Mouse (Mus musculus) kidney, embryonic 14.5 days (tissue): Measurements from ENCODE around the gene Pkd1l1. TPM values are rescaled to one million over a fixed set of nuclear protein-coding genes. Genes with fewer than 3 reads are reported as not detected.
A peak's percentile ranks its signal among the peaks of the same experiment; 100 is the strongest.

ENCODE experiments used
- ATAC-seq: fragments of 200-750 bp; cut with Nextera tagmentation; 2 replicates; pipeline ENCODE4 v1.8.0; 2017; ENCODE audit warnings: moderate number of reproducible peaks, mild to moderate bottlenecking, moderate TSS enrichment, moderate library complexity; ENCODE audit not compliant: low FRiP score, low TSS enrichment
- H3K27ac ChIP-seq: fragments of 300-500 bp; sonication (generic); 2 replicates; pipeline ENCODE4 v1.5.1; 2014; ENCODE audit warnings: low read depth, mild to moderate bottlenecking, low read length, moderate library complexity, mixed read lengths
- H3K27me3 ChIP-seq: fragments of 300-500 bp; sonication (generic); 2 replicates; pipeline ENCODE4 v1.6.1; 2014; ENCODE audit warnings: mild to moderate bottlenecking, low read length; ENCODE audit not compliant: control insufficient read depth, insufficient read depth
- H3K36me3 ChIP-seq: fragments of 300-500 bp; sonication (generic); 2 replicates; pipeline ENCODE4 v1.6.1; 2014; ENCODE audit warnings: low read length, mixed read lengths; ENCODE audit not compliant: control insufficient read depth, insufficient read depth
- H3K4me1 ChIP-seq: fragments of 300-500 bp; sonication (generic); 2 replicates; pipeline ENCODE4 v1.6.1; 2014; ENCODE audit warnings: low read length, mixed read lengths; ENCODE audit not compliant: control insufficient read depth, insufficient read depth
- H3K4me2 ChIP-seq: fragments of 300-500 bp; sonication (generic); replicated peaks from 2 replicates; pipeline ENCODE4 v1.6.1; 2014; ENCODE audit warnings: low read depth, mild to moderate bottlenecking, low read length
- H3K4me3 ChIP-seq: fragments of 300-500 bp; sonication (generic); 2 replicates; pipeline ENCODE4 v1.5.1; 2014; ENCODE audit warnings: mild to moderate bottlenecking, low read length
- H3K9ac ChIP-seq: fragments of 300-500 bp; sonication (generic); 2 replicates; pipeline ENCODE4 v1.6.1; 2014; ENCODE audit warnings: low read depth, mild to moderate bottlenecking, low read length, moderate library complexity
- H3K9me3 ChIP-seq: fragments of 300-500 bp; sonication (generic); 2 replicates; pipeline ENCODE4 v1.6.1; 2016; ENCODE audit warnings: low read length; ENCODE audit not compliant: control insufficient read depth
- WGBS: fragments of 180-500 bp; shearing (Covaris S2); extraction: QIAGEN DNeasy Blood & Tissue Kit; methylation state at CpG from one replicate; pipeline ENCODE4 v1.1.7; 2014; 5-methylcytosine and 5-hydroxymethylcytosine counted together
- polyA plus RNA-seq: library from polyadenylated mRNA; unstranded; fragments of >200 nt; fragmentation: Nextera tagmentation; extraction: Ambion mirVana; gene quantifications from 2 replicates; pipeline ENCODE4 v1.2.1, GENCODE M21; 2014

Gene Pkd1l1
- polyA plus RNA-seq, 1 experiment from 2014 or later = 0.12 TPM

DNA sequence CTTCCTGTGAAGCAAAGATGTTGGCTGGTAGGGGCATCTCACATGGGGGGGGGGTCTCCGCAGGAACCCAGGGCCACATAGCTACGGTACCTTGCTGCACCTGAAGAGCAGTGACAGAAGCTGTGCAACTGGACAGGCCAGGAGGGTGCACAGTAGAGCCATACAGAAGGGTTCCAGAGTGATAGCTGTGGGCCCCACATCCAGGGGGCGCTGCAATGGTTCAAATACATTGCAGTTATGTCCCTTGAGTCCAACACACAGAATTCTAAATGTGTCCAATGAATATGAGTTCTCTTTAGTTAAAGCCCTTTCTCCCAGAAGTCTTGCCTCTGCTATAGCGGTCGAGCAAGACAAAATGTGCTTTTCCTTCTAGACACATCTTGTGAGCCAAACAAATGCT, 103.0 kb downstream of the Pkd1l1 start:
- H3K4me2 ChIP-seq = no peak overlapping the region
- WGBS = 95% methylated on average over 5 of the region's 5 CpGs
- no peaks in the 10 kb centered on the region for H3K9me3 ChIP-seq
- H3K27ac ChIP-seq = no peak overlapping the region
- ATAC-seq = no peak
- H3K4me1 ChIP-seq = no peaks in the 10 kb centered on the region
- no peak overlapping the region for H3K4me3 ChIP-seq
- no peaks in the 10 kb centered on the region for H3K36me3 ChIP-seq
- H3K9ac ChIP-seq = no peak overlapping the region
- no peaks in the 10 kb centered on the region for H3K27me3 ChIP-seq

DNA sequence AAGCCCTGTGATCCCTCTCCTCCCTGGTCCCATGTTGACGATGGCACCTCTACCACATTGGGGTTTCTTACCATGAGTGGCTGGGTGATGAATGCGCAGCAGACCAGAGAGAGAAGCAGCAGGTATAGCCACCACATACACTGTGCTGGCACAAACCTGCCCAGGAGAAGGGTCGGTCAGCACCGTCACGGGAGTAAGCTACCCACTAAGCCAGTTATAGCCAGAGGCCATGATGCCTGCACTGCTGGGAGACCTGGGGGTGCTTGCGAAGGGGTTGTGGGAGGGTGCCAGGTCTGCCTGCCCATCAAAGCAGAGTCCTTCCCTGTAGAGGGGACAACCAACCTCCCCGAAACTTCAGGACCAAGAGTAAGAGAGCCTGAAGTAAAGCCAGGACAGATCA, 107.0 kb downstream of the Pkd1l1 start:
- H3K4me1 ChIP-seq = peaks cover 8% of the 10 kb centered on the region; the same call in 1 of the 2 replicates
- H3K9me3 ChIP-seq = no peaks in the 10 kb centered on the region
- no peak for ATAC-seq
- no peak overlapping the region for H3K27ac ChIP-seq
- H3K36me3 ChIP-seq = no peaks in the 10 kb centered on the region
- no peak overlapping the region for H3K9ac ChIP-seq
- H3K4me3 ChIP-seq = no peak overlapping the region
- WGBS = 88% methylated on average over 7 of the region's 7 CpGs
- H3K27me3 ChIP-seq = no peaks in the 10 kb centered on the region
- H3K4me2 ChIP-seq = no peak overlapping the region

DNA sequence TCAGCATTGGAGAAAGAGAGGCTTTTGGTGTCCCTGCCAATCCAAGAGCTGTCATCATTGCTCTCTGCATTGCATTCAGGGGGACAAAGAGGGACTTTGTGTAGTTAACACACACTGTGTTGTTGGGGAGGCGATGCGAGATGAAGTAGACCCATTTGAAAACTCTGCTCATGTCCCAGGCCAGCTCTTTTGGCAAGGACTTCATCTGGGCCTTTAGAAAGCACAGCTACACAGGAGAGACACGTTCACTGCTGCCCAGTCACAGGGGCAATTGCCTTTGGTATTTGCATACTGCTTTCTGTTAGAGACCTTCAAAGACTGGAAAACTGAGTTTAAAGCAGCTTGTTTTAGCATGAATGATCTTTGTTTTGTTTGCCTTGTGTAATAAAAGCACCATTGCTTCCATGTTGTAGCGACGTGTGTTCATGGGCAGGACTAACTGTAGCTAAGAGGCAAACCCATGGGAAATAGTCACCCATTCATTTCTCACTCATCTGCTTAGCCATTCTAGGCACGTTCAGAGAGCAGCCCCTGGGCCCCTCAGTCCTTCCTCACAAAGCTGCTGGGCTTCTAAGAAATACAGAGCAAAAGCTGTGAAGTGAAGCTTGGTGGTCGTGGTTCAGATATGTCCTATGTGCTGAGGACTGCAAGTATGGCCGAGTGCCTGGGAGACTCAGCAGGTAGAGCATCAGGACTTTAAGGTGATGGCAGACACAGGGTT, 109.0 kb downstream of the Pkd1l1 start:
- H3K4me1 ChIP-seq = peaks cover 12% of the 10 kb centered on the region; the same call in 1 of the 2 replicates
- no peaks in the 10 kb centered on the region for H3K36me3 ChIP-seq
- ATAC-seq = no peak
- H3K4me2 ChIP-seq = no peak overlapping the region
- no peak overlapping the region for H3K4me3 ChIP-seq
- no peak overlapping the region for H3K27ac ChIP-seq
- H3K9me3 ChIP-seq = no peaks in the 10 kb centered on the region
- H3K9ac ChIP-seq = no peak overlapping the region
- 70% methylated on average over 8 of the region's 8 CpGs for WGBS
- H3K27me3 ChIP-seq = no peaks in the 10 kb centered on the region

DNA sequence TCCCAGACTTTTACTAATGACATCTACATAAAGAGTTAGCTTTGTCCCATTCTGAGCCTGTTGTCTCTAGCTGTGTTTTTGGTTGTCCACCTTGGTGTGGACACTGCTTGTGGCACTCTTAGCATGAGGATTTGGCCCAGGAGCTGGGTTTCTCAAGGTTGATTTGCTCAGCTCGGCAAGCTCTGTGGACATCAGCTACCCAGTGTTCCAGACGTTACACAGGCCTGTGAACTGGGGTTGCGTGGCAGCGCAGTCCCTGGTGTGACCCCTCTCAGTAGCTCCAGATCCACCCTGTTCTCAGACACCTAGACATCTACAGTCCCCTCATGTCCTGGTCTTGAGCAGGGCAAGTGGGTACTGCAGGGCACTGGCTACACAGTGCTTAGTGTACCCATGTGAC, 110.6 kb downstream of the Pkd1l1 start:
- ATAC-seq = no peak
- WGBS = 62% methylated on average over 4 of the region's 4 CpGs

DNA sequence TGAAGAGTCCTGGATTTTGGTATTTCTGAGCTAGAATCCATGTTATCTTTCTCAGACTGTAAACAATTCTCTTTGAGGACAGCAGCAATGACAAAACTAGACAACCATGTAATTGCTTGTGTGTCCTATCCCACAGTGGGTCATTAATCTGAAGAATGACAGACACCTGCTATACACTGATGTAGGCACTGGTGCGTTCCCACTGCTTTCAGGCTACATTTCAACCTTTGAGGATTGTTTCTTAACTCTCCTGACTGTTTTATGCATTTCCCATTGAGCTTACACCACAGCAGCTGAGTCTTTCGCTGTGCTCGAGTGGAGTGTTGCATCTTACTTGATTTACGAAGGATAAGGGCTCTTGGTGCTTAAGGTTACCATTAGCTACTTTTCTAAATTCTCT, 111.1 kb downstream of the Pkd1l1 start:
- H3K9ac ChIP-seq = no peak overlapping the region
- H3K27ac ChIP-seq = no peak overlapping the region
- no peak overlapping the region for H3K4me2 ChIP-seq
- ATAC-seq = peak; percentile 59; the same call in 1 of the 2 replicates
- H3K4me1 ChIP-seq = peaks cover 12% of the 10 kb centered on the region; the same call in 1 of the 2 replicates
- 29% methylated on average over 4 of the region's 4 CpGs for WGBS
- no peaks in the 10 kb centered on the region for H3K36me3 ChIP-seq
- no peak overlapping the region for H3K4me3 ChIP-seq
- H3K27me3 ChIP-seq = no peaks in the 10 kb centered on the region
- H3K9me3 ChIP-seq = no peaks in the 10 kb centered on the region

More for the DNA sequence above, 110.6 kb downstream of the Pkd1l1 start:
- H3K36me3 ChIP-seq = no peaks in the 10 kb centered on the region
- H3K4me2 ChIP-seq = no peak overlapping the region
- H3K27me3 ChIP-seq = no peaks in the 10 kb centered on the region
- peaks cover 12% of the 10 kb centered on the region; the same call in 1 of the 2 replicates for H3K4me1 ChIP-seq
- no peaks in the 10 kb centered on the region for H3K9me3 ChIP-seq
- H3K9ac ChIP-seq = no peak overlapping the region
- no peak overlapping the region for H3K4me3 ChIP-seq
- no peak overlapping the region for H3K27ac ChIP-seq

DNA sequence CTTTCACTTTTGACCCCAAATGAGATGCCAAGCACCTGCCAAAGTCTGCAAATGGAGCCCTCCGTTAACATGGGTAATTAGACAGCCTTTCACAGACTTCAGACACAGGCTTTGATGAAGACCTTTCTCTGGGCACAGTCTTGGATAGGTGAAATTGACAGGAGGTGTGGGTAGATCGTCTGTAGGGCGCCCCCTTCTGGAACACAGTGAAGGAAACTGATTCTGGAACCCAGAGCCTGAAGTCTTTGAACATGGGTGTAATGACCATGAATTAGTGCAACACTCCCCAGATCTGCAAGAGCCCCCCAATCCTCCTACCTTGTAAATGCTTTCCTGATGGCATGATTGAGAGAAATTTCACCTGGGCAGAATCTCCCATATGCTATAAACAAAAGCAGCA, 112.2 kb downstream of the Pkd1l1 start:
- Histone ChIP-seq H3K9me3 (no peaks in the 10 kb centered on the region), H3K4me1 (peaks cover 12% of the 10 kb centered on the region; the same call in 1 of the 2 replicates), H3K27me3 (no peaks in the 10 kb centered on the region), H3K9ac (no peak overlapping the region), H3K27ac (no peak overlapping the region), H3K4me3 (no peak overlapping the region), H3K36me3 (no peaks in the 10 kb centered on the region), H3K4me2 (no peak overlapping the region)
- WGBS = 24% methylated on average over 3 of the region's 3 CpGs
- ATAC-seq = no peak

DNA sequence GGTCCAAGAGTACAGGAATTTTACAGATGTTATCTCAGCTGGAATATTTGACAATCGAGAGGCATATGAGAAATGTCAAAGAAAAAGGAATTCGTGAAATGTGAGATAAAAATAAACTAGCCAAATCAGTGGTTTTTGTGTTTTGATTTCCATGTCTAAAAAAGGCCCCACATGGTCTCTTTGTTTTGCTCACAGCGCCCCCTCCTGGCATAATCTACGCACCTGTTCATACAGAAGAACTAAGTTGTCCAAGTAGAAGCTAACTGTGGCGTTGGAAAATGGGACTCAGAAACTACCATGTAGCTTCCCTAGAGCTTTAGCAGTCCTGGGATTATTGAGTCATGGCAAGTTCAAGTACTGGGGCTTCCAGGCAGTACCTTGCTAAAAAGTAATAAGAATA, 113.2 kb downstream of the Pkd1l1 start:
- no peaks in the 10 kb centered on the region for H3K9me3 ChIP-seq
- H3K9ac ChIP-seq = no peak overlapping the region
- H3K4me1 ChIP-seq = peaks cover 12% of the 10 kb centered on the region; the same call in 1 of the 2 replicates
- 19% methylated on average over 5 of the region's 5 CpGs for WGBS
- H3K4me3 ChIP-seq = no peak overlapping the region
- H3K4me2 ChIP-seq = no peak overlapping the region
- H3K36me3 ChIP-seq = no peaks in the 10 kb centered on the region
- no peaks in the 10 kb centered on the region for H3K27me3 ChIP-seq
- ATAC-seq = no peak
- H3K27ac ChIP-seq = no peak overlapping the region

DNA sequence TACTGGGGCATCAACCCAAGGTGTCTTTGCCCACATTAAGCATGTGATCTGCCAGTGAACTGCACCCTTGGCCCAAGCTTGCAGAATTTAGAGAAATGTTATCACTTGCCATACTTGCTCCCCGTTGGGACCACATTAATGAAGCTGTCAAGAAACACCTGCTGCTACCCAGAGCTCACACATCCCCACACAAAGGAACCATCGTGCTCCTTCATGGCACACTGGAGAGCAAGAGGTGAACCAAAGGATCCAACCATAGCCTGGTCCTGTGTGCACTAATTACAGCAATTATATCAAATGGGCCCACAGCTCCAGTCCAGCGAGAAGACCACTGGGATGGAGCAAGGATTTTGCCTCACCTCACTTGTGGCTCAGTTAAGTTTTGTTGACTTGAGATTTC, 114.0 kb downstream of the Pkd1l1 start:
- 70% methylated on average over 3 of the region's 3 CpGs for WGBS
- Histone ChIP-seq H3K4me1 (peaks cover 12% of the 10 kb centered on the region; the same call in 1 of the 2 replicates), H3K9ac (no peak overlapping the region), H3K9me3 (no peaks in the 10 kb centered on the region), H3K4me3 (no peak overlapping the region), H3K27me3 (no peaks in the 10 kb centered on the region), H3K36me3 (no peaks in the 10 kb centered on the region), H3K27ac (no peak overlapping the region), H3K4me2 (no peak overlapping the region)
- no peak for ATAC-seq

DNA sequence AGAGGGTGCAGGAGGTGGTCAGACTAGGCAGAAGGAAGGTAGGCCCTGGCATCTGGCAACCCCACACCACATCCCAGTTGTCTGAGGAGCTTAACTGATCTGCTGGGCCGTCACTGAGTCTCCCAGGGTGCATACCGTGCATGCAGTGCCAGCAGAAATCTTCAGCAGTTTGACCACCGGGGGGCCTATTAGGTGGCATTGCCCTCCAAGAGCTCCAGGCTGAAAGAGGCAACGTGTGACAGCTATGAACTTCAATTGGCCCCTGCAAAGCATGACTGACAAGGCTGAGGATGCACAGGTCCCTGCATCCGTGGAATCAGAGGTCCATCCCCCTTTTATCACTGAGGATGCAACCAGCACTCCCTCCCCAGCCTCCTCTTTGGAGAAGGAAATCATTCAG, 116.9 kb downstream of the Pkd1l1 start:
- no peak overlapping the region for H3K9ac ChIP-seq
- no peak overlapping the region for H3K27ac ChIP-seq
- no peaks in the 10 kb centered on the region for H3K36me3 ChIP-seq
- no peak overlapping the region for H3K4me2 ChIP-seq
- H3K4me3 ChIP-seq = no peak overlapping the region
- ATAC-seq = no peak
- no peaks in the 10 kb centered on the region for H3K9me3 ChIP-seq
- H3K4me1 ChIP-seq = peaks cover 4% of the 10 kb centered on the region; the same call in 1 of the 2 replicates
- H3K27me3 ChIP-seq = no peaks in the 10 kb centered on the region
- 69% methylated on average over 5 of the region's 5 CpGs for WGBS
